Mouse (Mus musculus): ENCODE data around the gene Ppp1r9a.

GRCm38 (mm10) chr6:5099282-5099681 lies 196.6 kb downstream of the Ppp1r9a start:
- no peak for TF ChIP-seq POLR2A (IDR thresholded peaks at IDR 0.05; ENCODE audit: low read depth, low read length)
- TF ChIP-seq CTCF (IDR thresholded peaks at IDR 0.05; ENCODE audit: extremely low read depth, insufficient read length, insufficient replicate concordance, low read depth, low read length) = no peak
